Mouse (Mus musculus): ENCODE measurements around the gene Vdr.
"Not testable (repeated sequence)": the region's sequence is repeated elsewhere in the genome, so short reads cannot be mapped to it uniquely, and the experiment has no call there.

The Vdr gene

DNA sequence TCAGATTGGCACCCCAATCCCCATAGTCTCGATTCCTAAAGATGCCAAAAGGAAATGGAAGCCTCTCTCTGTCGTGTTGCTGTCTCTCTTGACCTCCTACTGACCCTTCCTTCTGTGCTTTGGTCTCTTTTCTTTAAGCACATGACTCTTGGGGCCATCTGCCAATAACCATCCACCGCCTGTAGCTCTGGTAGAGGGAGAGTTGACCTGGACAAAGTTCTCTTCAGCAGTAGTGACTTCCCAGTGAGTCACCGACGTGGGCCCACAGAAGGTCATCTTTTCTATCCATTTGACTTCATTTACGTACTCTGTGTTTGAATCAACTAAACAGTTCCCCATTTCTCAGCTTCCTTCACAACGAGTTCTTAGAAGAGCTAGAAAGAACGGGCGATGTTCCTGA is 30.0 kb downstream of the Vdr start:
- DNase-seq (ENCODE audit: low read depth, low spot score), result no peak

GRCm38 (mm10) chr15:97878696-97879328 is 31.6 kb downstream of the Vdr start:
- DNase-seq (ENCODE audit: low read depth, low spot score), result no peak

DNA sequence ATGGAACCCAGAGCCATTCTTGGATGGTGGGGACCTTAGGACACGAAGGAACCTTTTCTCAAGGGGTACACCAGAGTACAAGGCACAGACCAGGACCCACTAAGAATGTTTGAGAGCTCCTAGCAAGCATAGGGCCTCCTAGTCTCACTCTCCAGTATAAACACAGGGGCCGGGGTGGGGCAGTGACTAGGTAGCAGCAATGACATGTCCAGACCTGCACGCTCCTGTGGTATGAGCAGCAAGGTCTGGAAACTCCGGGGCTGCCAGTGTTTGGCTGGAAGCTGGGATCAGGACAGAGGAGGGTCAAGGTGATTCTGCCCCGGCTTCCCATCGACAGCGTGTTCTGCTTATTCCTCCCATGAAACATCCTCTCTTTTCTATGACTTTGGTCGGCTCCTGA is 34.6 kb downstream of the Vdr start:
- no peak for DNase-seq (ENCODE audit: low read depth, low spot score)

DNA sequence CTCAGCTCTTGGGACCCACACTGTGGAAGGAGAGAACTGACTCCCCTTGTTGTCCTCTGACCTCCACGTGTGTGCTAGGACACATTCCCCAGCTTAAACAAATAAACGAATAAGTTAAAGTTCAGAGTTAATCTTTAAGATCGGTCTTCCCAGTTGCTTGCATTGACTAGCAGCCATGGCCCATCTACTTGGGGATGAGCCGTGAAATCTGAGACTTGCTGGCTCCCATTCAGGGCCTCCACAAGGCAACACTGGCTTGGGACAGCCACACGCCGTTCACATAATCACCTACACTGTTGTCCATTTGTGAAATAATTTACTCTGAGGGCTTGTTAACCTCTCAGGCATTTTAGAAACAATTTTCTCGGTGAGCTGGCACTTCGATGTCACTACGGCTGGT is 36.7 kb downstream of the Vdr start:
- DNase-seq (ENCODE audit: low read depth, low spot score), result no peak

DNA sequence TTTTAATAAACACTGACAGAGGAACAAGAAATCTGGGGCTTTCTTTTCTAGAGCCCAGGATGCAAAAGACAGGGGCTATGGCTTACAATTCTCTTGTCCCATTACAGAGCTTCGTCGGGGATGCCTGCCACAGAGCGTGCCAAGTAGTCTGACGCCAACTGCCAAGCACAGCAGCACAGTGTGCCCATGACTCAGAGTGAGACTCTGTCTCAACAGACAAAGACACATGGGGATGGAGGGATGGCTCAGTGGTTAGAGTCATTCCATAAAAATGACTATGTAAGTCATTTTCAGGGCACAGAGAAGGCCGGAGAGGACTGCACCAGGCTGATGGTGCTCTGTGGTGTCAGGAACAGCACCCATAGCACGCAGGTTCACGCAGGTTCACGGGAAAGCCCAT is 38.3 kb downstream of the Vdr start:
- DNase-seq (ENCODE audit: low read depth, low spot score), result no peak

DNA sequence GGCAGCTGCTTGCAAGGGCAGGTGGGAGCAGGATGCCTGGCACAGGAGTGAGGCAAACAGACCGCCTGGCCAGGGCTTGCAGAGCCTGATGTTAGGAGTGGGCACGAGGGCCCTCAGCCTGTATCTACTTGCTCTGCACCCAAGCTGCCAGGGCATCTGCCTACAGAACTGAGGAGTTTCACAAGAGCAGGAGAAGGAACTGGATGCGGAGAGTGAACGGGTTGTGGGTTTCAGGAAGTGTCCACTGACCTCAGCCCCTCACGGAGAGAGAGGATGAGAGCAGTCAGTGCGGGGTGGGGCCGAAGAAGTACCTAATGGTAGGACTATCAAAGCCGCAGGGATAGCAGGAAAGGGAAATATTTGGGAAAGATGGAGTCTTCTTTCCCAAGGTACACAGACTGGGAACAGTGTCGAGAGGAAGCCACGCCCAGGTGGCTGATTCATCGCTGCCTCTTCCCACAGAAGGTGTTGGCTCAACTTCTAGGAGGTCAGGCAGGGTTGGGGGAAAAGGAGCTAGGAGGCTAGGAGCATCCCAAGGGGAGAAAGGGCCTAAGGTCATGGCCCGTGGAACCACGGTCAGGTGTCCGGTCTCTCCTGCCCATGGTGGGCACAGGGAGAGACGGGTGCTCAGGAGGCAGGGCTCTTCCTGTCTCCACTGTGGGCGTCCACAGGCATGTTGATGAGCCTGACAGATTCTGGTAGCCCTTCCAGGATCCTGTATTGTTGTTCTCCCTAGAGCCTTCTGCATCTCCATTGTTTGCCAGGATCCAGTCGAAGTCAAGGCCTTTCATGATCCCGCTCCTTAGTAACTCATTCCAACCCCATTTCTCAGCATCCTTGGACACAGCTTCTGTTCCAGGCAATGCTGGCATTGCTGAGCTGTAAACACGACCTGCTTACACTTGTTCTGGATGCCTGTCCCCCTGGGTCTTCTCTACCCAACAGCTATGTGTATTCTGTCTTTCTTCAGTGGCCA is 39.1 kb downstream of the Vdr start:
- no peak for DNase-seq (ENCODE audit: low read depth, low spot score)

DNA sequence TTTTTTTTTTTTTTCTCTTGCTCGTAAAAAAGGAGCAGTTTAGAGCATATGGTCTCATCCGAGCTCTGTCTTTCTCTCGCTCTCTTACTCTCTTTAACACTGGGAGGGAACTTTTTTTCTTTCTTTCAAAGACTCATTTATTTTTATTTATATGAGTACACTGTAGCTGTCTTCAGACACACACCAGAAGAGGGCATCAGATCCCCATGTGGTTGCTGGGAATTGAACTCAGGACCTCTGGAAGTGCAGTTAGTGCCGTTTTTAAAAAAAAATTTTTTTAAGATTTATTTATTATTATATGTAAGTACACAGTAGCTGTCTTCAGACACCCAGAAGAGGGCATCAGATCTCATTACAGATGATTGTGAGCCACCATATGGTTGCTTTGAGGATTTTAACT is 40.3 kb downstream of the Vdr start:
- not testable (repeated sequence) for DNase-seq (ENCODE audit: low read depth, low spot score)

GRCm38 (mm10) chr15:97868985-97869384 is 41.4 kb downstream of the Vdr start:
- DNase-seq (ENCODE audit: low read depth, low spot score), result no peak

DNA sequence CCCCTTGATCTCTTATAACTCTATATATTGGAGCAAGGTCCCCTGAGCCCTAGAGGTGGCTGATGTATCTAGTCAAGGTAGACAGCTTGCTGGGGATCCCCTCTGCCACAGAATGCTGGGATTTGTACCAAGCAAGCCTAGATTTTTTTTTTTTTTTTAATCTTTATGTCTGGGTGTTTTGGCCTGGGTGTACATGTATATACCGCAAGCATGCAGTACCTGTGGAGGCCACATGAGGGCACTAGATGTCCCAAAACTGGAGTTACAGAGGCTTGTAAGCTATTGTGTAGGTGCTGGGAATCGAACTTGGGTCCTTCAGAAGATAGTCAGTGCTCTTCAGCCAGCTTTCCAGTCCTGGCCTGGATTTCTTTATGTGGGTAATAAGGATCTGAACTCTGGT is 44.4 kb downstream of the Vdr start:
- peak; percentile 63 for DNase-seq (ENCODE audit: low read depth, low spot score)

- DNase-seq (ENCODE audit: low read depth, low spot score), result no peak
These were observed 45.3 kb downstream of the Vdr start for GRCm38 (mm10) chr15:97865175-97865574.

DNA sequence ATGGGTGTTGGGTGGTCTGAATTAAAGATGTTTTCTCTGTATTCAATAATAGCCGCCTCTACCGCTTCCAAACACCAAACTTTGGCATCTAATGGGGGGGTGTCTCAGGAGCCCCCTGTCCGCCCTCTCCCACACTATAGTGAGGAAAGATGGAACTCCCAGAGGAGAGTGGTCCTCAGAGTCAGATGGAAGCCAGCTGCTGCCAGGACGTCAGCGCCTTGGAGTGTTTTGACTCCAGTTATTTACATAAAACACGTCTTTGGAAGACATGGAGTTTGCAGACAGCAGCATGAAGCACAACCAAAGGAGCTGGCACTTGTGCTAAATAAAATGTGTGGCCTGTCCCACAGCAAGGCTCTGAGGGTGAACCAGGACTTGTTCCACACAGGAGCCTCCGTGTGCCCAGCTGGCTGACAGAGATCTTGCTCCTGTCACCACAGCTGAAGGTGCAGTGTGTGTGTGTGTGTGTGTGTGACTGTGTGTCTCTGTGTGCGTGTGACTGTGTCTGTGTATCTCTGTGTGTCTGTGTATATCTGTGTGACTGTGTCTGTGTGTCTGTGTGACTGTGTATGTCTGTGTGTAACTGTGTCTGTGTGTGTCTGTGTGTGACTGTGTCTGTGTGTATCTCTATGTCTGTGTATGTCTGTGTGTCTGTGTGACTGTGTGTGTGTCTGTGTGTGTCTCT is 45.9 kb downstream of the Vdr start:
- DNase-seq (ENCODE audit: low read depth, low spot score), result no peak

DNA sequence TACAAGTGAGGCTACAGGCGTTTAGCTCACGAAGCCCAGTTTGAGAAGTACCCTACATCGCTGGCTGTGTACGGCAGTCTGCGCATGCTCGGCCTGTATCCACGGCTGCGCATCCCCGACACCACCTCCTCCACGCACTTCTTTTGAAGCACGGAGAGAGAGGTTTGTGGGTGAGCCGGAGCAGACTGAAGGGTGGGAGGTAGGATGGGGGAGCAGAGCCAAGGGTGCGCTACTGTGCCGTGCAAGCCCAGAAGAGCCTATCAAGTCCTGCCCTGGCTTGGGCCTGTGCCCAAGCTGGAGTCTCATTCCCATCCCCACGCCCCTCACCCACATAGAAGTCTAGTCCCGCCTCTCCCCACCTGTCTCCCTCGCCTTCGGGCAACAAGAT is 46.9 kb downstream of the Vdr start:
- DNase-seq (ENCODE audit: low read depth, low spot score), result peak; percentile 36

- no peak for DNase-seq (ENCODE audit: low read depth, low spot score)
These were observed 47.4 kb downstream of the Vdr start for GRCm38 (mm10) chr15:97862881-97863493.

- DNase-seq (ENCODE audit: low read depth, low spot score), result no peak
These were observed 50.1 kb downstream of the Vdr start for GRCm38 (mm10) chr15:97860353-97860752.

- DNase-seq (ENCODE audit: low read depth, low spot score), result no peak
These were observed 52.0 kb downstream of the Vdr start for GRCm38 (mm10) chr15:97858431-97858830.

DNA sequence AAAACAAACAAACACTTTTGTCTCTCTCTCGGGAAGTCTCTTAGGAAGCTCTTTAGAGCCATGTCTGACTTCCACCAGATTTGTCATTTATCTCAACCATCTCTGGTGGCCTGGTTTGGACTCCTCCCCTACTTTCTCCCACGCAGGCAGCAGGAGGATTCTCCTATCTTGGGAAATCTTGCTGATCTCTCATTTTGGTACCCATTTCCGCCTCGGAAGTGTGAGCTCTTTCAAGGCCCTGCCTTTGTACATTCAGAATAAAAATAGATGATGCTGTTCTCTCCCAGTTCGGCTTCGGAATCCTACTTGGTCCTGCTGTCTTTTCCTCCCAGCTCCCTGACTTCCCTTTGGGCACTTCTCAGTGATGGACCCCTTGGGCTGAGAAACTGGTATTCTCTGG is 55.9 kb downstream of the Vdr start:
- DNase-seq (ENCODE audit: low read depth, low spot score), result no peak

DNA sequence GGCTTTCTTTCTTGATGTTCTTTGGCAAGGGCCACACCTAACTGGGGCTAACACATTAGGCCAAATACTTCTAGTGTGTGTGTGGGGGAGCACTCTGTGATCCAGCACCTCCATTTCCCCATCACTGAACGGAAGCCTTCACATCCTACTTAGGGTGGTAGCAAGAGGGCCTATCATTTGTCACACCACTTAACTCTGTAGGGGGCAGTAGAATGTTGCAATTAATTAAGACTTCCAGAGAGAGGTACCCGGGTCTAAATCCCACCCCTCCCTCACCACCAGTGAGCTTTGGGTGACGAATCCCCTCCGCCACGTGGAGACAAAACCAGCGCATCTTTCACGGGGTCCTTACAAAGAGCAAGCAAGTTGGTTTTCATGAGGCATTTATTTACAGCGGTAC is 56.4 kb downstream of the Vdr start:
- no peak for DNase-seq (ENCODE audit: low read depth, low spot score)

DNA sequence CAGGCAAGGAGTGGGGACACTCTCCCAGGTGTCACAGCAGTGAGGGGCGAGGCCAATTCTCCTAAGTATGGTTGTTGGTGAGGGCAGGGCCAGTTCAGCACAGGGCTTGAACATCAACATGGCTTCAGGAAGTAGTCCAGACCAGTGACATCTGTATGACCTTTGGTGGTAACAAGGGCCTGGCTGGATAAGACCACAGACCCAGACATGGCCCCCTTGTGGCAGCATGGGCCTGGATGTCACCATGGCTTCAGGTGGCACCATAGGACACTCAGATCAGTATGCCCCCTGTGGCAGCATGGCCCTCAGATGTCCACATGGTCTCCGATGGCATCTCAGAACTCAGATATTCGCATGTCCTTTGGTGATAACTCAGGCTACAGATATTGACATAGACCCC is 58.1 kb downstream of the Vdr start:
- no peak for DNase-seq (ENCODE audit: low read depth, low spot score)

DNA sequence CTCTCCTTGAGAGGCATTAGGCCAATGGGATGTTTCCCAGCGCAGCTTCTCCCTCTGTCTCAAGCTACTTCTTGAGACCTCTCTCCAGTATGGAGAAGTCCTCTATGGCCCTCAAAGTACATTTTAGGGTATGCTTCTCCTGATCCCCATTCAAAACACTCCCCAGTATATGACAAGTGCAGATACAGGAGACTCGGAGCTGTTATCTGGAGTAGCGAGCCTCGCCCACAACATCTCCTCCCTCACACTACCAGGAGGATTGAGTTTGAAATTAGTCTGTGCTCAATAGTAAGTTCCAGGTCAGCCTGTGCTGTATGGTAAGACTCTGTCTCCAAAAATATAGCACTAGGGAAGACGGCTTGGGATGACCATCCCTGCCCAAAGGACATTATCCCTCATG is 59.4 kb downstream of the Vdr start:
- DNase-seq (ENCODE audit: low read depth, low spot score), result no peak

- peak; percentile 64 for DNase-seq (ENCODE audit: low read depth, low spot score)
These were observed 60.0 kb downstream of the Vdr start for GRCm38 (mm10) chr15:97850441-97850840.

- DNase-seq (ENCODE audit: low read depth, low spot score), result peak; percentile 91
These were observed 61.1 kb downstream of the Vdr start for GRCm38 (mm10) chr15:97849116-97849911.
